Mouse (Mus musculus) megakaryocyte, embryonic 14.5 days (primary cell): ENCODE measurements around the gene Tnfsf4.

Experiments used
- FLI1 ChIP-seq: IDR thresholded peaks from 2 replicates; pipeline ENCODE4 v1.6.1; 2012; ENCODE audit warnings: low read length, inconsistent platforms, mixed read lengths
- GATA1 ChIP-seq: IDR thresholded peaks from 3 replicates; pipeline ENCODE4 v1.6.1; 2012; ENCODE audit warnings: mixed read lengths, low read length, inconsistent platforms, borderline replicate concordance

DNA sequence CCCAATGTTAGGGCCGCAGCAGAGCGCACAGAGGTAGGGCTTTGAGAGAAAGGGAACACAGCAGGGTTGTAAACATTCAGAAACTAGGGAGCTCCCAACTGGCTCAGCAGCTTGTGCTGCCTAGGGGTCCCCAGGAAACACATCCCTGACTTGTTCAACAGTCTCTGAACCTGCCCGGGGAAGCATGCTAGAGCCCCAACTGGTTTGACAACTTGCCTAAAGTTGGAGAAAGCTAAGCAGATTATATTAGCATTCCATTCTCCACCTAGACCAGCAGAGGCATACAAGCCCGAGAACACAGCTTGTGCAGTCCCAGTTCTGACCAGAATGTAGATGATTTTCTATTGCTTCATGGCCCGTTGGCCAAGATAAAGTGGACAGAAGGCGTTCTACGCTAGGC lies 49.6 kb downstream of the Tnfsf4 start:
- TF ChIP-seq GATA1 (no peak), FLI1 (no peak)
